Mouse (Mus musculus) lung, embryonic 15.5 days (tissue): ENCODE results near the gene Agxt. TPM values are rescaled to one million over a fixed set of nuclear protein-coding genes. Genes with fewer than 3 reads are reported as not detected.
A peak's percentile ranks its signal among the peaks of the same experiment; 100 is the strongest.

Experiments
- ATAC-seq: fragments of 200-750 bp; cut with Nextera tagmentation; 2 replicates; pipeline ENCODE4 v1.8.0; 2017; ENCODE audit warnings: moderate number of reproducible peaks, borderline replicate concordance; ENCODE audit not compliant: low FRiP score, low TSS enrichment; ENCODE audit errors: extremely low read depth
- H3K27ac ChIP-seq: fragments of 300-500 bp; sonication (generic); 2 replicates; pipeline ENCODE4 v1.5.1; 2015; ENCODE audit warnings: moderate library complexity, mild to moderate bottlenecking, inconsistent platforms
- H3K27me3 ChIP-seq: fragments of 300-500 bp; sonication (generic); 2 replicates; pipeline ENCODE4 v1.6.1; 2015; ENCODE audit warnings: inconsistent platforms
- H3K36me3 ChIP-seq: fragments of 300-500 bp; sonication (generic); 2 replicates; pipeline ENCODE4 v1.6.1; 2015; ENCODE audit warnings: inconsistent platforms
- H3K4me1 ChIP-seq: fragments of 300-500 bp; sonication (generic); 2 replicates; pipeline ENCODE4 v1.6.1; 2015; ENCODE audit warnings: inconsistent platforms
- H3K4me2 ChIP-seq: fragments of 300-500 bp; sonication (generic); 2 replicates; pipeline ENCODE4 v1.6.1; 2015; ENCODE audit warnings: inconsistent platforms, mild to moderate bottlenecking, moderate library complexity
- H3K4me3 ChIP-seq: fragments of 300-500 bp; sonication (generic); 2 replicates; pipeline ENCODE4 v1.5.1; 2015; ENCODE audit warnings: mild to moderate bottlenecking, inconsistent platforms
- H3K9ac ChIP-seq: fragments of 300-500 bp; sonication (generic); 2 replicates; pipeline ENCODE4 v1.6.1; 2015; ENCODE audit warnings: inconsistent platforms
- H3K9me3 ChIP-seq: fragments of 300-500 bp; sonication (generic); 2 replicates; pipeline ENCODE4 v1.6.1; 2016; ENCODE audit warnings: inconsistent platforms
- WGBS: fragments of 180-500 bp; shearing (Covaris S2); methylation state at CpG from one replicate; pipeline ENCODE4 v1.1.7; 2015; 5-methylcytosine and 5-hydroxymethylcytosine counted together
- polyA plus RNA-seq: library from polyadenylated mRNA; unstranded; fragments of >200 nt; fragmentation: Nextera tagmentation; extraction: Ambion mirVana; gene quantifications from 2 replicates; pipeline ENCODE4 v1.2.1, GENCODE M21; 2015

Gene Agxt
- polyA plus RNA-seq, result not detected in 2 replicates

DNA sequence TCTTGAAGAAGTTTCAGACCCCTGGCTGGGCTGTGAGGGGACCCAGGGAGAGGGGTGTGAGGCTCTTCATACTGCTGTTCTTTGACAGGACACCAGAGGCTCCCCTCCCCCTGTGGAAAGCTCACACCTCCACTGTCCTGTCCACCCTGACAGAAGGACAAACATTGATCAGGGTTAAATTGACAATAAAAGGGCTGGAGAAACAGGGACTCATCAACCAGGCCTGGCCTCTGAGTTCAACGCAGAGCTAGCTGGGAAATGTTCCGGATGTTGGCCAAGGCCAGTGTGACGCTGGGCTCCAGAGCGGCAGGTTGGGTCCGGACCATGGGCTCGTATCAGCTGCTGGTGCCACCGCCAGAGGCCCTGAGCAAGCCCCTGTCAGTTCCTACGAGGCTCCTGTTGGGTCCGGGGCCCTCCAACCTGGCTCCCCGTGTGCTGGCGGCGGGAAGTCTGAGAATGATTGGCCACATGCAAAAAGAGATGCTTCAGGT is at the start of gene Agxt:
TSS of gene Agxt (plus strand) at position 205 of the 491 bp plus-strand sequence.
- Histone ChIP-seq H3K4me1 (no peaks in the 10 kb centered on the region), H3K36me3 (no peaks in the 10 kb centered on the region), H3K9ac (no peak within 1 kb of the TSS), H3K4me3 (no peak within 1 kb of the TSS), H3K4me2 (no peak within 1 kb of the TSS), H3K9me3 (no peaks in the 10 kb centered on the region), H3K27ac (no peak within 1 kb of the TSS), H3K27me3 (no peaks in the 10 kb centered on the region)
- 79% methylated on average over 12 of the region's 12 CpGs for WGBS
- no peak for ATAC-seq

DNA sequence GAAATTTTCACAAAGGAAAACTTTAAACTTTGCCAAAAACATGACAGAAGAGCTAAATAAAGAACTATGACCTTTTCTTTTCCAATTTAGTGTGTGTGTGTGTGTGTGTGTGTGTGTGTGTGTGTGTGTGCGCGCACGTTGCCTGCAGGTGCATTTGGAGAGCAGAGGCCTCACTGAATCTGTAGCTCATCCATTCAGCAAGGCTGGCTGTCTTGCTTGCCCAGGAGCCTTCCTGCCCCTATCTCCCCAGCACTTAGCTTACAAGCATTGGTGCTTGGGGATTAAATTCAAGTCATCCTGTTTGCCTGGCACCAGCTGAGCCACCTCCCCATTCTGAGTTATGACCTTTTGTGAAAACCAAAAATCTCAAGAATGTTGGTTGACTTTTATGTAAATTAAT is 42.5 kb upstream of the Agxt start:
- Histone ChIP-seq H3K27ac (no peak overlapping the region), H3K27me3 (no peaks in the 10 kb centered on the region), H3K9ac (no peak overlapping the region), H3K36me3 (no peaks in the 10 kb centered on the region), H3K9me3 (no peaks in the 10 kb centered on the region), H3K4me3 (no peak overlapping the region), H3K4me1 (no peaks in the 10 kb centered on the region), H3K4me2 (no peak overlapping the region)
- 82% methylated on average over 3 of the region's 3 CpGs for WGBS
- ATAC-seq, result no peak

DNA sequence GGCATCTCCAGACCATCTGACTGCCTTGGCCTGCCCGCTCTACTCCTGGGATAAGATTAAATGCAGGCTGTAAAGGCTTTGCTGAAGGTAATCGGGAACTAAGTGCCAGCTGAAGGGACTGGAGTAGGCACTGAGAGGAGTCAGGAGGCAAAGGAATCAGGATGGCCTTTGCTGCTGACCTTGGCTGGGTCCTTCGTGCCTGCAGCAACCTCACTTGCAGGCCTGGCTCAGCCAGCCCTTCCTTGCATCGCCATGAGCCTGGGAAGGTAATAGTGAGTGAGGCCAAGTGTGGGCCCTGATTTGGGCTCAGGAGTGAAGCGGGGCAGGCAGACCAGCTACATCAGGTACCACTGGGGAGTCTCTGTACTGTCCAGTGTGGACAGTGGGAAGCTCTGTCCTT is 36.1 kb upstream of the Agxt start:
- Histone ChIP-seq H3K4me3 (no peak overlapping the region), H3K27me3 (peaks cover 49% of the 10 kb centered on the region), H3K4me2 (no peak overlapping the region), H3K9me3 (no peaks in the 10 kb centered on the region), H3K36me3 (no peaks in the 10 kb centered on the region), H3K9ac (no peak overlapping the region), H3K4me1 (peaks cover 20% of the 10 kb centered on the region), H3K27ac (no peak overlapping the region)
- 81% methylated on average over 5 of the region's 5 CpGs for WGBS
- no peak for ATAC-seq

DNA sequence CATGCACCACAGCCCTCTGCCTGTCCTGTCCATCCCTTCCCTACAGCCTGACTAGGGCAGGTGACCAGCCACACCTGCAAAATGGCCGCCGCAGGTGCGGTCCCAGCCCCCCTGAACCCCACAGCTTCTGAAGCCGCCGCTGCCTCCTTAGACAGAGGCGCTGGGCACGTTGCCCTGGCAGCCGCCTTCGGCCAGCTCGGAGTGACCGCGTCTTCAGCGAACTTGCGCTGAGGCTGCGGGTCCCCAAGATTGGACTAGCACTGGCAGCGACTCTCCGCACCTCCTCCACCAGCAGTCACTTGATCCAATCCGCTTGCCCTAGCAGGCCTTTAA is 34.8 kb upstream of the Agxt start:
- peak overlapping the region; percentile 30 for H3K9ac ChIP-seq
- H3K27ac ChIP-seq, result no peak overlapping the region
- no peaks in the 10 kb centered on the region for H3K36me3 ChIP-seq
- ATAC-seq, result peak; percentile 44; the same call in 1 of the 2 replicates
- peaks cover 52% of the 10 kb centered on the region for H3K27me3 ChIP-seq
- H3K4me3 ChIP-seq, result peak overlapping the region; percentile 46
- H3K4me2 ChIP-seq, result peak overlapping the region; percentile 87
- 3% methylated on average over 18 of the region's 18 CpGs for WGBS
- no peaks in the 10 kb centered on the region for H3K9me3 ChIP-seq
- H3K4me1 ChIP-seq, result peaks cover 20% of the 10 kb centered on the region

DNA sequence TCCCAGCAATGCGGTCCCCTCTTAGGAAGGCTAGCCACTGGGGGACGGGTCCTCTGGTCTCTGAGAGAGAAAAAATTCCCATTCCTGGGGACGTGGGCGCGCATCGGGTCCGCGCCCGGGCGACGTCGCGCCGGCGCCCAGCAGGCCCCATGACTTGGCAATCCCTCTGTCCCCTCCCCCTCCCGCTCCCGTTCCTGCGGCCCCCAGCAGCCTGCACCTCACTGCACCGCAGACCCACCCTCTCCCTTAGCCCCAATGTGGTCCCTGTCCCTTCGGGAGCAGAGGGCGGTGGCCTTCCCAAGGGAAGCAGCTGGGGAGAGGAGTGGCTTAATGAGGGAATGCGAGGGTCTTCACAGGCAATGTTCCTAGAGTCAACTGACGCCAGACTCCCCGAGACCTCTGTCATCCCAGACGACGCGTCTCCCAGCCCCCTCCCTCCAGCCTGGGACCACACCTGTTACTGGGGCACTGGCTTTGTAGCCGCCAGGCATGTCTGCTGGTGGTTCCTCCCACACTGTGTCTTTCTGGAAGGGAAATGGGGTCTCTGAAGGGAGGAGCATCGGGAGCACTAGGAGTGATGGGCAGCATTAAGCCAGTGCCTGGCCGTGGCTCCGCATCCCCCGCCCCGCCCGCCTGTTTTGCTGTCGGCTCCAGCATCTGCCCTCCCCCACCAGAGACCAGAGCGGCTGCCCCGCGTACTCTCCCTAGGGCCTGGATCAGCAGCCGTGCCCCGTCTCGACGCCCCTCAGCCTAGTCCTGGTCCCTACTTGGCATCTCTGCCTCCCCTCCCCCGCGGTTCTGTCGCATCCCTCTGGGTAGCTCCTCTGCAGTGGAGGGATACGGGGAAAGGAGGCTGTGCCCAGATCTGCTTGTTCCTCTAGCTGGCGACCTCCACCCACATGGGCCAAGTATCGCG is 34.2 kb upstream of the Agxt start:
- Histone ChIP-seq H3K9me3 (no peaks in the 10 kb centered on the region), H3K27me3 (peaks cover 52% of the 10 kb centered on the region), H3K4me3 (peak overlapping the region; percentile 46), H3K36me3 (no peaks in the 10 kb centered on the region), H3K4me1 (peaks cover 20% of the 10 kb centered on the region), H3K9ac (peak overlapping the region; percentile 30), H3K27ac (no peak overlapping the region), H3K4me2 (peak overlapping the region; percentile 87)
- WGBS, result under 1% methylated on average over 41 of the region's 49 CpGs
- peak; percentile 47 for ATAC-seq

DNA sequence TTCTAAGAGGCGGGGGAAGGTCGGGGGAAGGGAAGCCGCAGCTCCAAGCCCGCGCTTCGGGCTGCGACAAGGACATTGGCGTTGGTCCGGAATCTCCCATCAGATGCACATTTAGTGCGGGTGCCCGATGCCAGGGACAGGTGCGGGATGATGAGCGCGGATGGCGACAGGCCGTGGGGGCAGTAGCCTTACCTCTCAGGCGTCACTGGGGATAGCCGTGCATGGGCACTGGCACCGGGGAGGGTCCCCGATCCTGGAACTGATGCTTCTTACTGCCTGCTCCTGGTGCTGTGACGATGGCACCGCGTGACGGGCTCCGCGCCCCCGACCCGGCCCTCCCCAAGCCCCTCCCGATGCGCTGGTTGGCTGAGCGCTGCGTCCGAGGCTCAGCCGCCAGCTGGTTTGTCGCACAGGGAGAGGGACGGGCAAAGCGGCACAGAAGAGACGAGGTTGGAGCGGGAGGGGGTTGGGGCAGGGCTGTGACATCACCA is 33.4 kb upstream of the Agxt start, which contains the start of gene Kif1a:
TSS of gene Kif1a (minus strand) at position 381 of the 491 bp plus-strand sequence.
- Histone ChIP-seq H3K4me3 (peak within 1 kb of the TSS; percentile 46), H3K9me3 (no peaks in the 10 kb centered on the region), H3K4me1 (peaks cover 20% of the 10 kb centered on the region), H3K9ac (peak within 1 kb of the TSS; percentile 30), H3K27me3 (peaks cover 52% of the 10 kb centered on the region), H3K4me2 (peak within 1 kb of the TSS; percentile 87), H3K27ac (no peak within 1 kb of the TSS), H3K36me3 (no peaks in the 10 kb centered on the region)
- under 1% methylated on average over 39 of the region's 39 CpGs for WGBS
- peak; percentile 52; the same call in 1 of the 2 replicates for ATAC-seq

DNA sequence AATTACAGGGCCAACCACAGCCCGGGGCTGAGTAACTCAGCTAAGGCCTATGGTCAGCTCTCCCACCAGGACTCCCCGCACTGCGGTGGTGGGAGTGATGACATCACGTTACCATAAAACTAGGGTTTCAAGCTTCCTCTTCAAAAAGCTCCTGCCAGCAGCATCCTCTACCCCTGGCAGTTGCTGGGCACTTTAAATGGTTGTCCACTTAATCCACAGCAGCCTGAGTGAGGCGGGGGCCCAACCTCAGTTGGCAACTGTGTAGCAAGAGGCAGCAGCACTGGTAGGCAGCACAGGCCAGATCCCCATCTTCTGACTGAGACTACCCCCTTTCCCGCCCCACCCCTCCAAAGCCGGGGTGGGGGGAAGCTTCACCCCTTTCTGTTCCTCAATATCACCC is 32.3 kb upstream of the Agxt start:
- Histone ChIP-seq H3K4me3 (no peak overlapping the region), H3K4me1 (peaks cover 20% of the 10 kb centered on the region), H3K9me3 (no peaks in the 10 kb centered on the region), H3K4me2 (no peak overlapping the region), H3K27ac (no peak overlapping the region), H3K9ac (no peak overlapping the region), H3K27me3 (peaks cover 52% of the 10 kb centered on the region), H3K36me3 (no peaks in the 10 kb centered on the region)
- 69% methylated on average over 7 of the region's 7 CpGs for WGBS
- no peak for ATAC-seq

DNA sequence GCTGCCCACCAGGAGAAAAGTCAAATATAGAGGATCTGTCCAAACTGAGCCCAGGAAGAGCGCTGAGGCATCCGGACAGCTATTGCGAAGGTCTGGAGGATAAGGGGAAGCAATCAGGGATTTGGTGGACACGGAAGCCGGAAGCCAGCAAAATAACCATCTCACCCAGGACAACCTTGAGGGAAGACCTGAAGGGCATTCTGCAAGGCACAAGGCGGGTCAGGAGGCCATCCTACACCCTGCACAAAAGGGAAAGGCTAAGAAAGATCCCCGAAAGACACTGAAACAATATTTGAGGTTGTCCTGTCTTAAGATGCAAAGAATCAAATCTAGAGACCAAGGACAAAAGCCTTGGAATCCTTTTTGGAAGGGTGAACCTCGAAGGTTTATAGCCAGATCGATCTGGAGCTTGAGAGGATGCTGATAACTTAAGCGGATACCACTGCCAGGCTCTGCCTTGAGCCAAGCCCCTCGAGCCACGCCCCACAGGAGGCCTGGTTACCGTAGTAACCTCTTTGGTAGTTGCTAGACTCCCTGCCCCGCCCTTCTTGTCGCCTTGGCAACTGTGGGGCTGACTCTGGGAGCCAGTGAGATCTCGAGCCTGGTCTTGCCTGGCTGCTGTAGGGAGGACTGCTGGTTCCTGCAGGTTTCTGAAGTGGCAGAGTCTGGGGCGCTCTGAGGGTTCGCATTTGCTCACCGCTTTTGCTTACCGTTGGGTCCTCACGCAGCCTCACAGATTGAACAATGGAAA is 20.2 kb upstream of the Agxt start:
- peaks cover 7% of the 10 kb centered on the region; the same call in 1 of the 2 replicates for H3K4me1 ChIP-seq
- peak overlapping the region; percentile 55 for H3K4me2 ChIP-seq
- H3K27me3 ChIP-seq, result 0 out of 2 replicates have a peak, but pooled peaks cover 3% of the 10 kb centered on the region
- peak; percentile 90 for ATAC-seq
- no peaks in the 10 kb centered on the region for H3K36me3 ChIP-seq
- no peaks in the 10 kb centered on the region for H3K9me3 ChIP-seq
- peak overlapping the region; percentile 33 for H3K4me3 ChIP-seq
- H3K27ac ChIP-seq, result no peak overlapping the region
- WGBS, result 25% methylated on average over 21 of the region's 21 CpGs
- H3K9ac ChIP-seq, result no peak overlapping the region

DNA sequence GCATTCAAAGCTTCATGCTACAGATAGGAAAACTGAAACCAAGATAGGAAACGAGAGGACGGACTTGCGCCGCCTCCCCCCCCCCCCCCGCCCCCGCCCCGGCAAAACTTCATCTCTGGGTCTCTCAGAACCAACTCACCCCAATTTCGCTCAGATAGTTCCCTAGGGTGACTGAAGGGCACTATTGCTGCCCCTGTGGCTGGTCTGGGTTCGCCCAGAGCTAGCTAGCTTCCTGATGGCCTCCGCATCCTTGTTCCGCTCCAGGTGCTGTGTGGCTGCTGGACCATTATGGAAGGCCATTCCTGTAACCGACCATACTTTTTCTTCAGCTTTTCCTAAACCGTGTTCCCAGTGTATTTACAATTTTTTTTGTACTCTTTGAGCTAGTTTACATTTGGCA is 19.6 kb upstream of the Agxt start:
- H3K27ac ChIP-seq, result no peak overlapping the region
- no peaks in the 10 kb centered on the region for H3K36me3 ChIP-seq
- H3K4me2 ChIP-seq, result peak overlapping the region; percentile 55
- 25% methylated on average over 11 of the region's 13 CpGs for WGBS
- H3K27me3 ChIP-seq, result 0 out of 2 replicates have a peak, but pooled peaks cover 3% of the 10 kb centered on the region
- no peak for ATAC-seq
- peak overlapping the region; percentile 33 for H3K4me3 ChIP-seq
- peaks cover 7% of the 10 kb centered on the region; the same call in 1 of the 2 replicates for H3K4me1 ChIP-seq
- H3K9ac ChIP-seq, result no peak overlapping the region
- no peaks in the 10 kb centered on the region for H3K9me3 ChIP-seq

DNA sequence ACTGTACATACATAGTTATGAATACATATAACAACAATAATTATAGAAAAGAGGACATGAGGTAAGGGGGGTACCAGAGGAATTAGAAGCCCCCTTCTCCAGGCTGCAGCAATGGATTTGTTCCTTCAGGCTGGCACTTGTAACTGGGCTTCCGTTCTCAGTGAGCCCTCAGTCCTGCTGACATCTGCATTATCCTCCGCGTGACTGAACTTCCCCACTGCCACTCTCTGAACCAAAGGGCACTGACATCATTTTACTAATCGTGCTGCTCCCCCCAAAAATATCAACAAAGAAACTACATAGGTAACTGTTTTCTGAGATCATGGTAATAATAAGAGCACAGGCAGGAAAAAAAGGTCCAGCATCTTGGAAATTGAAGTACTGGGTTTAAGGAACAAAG is 16.2 kb upstream of the Agxt start:
- ATAC-seq, result no peak
- 38% methylated on average over 4 of the region's 4 CpGs for WGBS
- no peaks in the 10 kb centered on the region for H3K9me3 ChIP-seq
- 0 out of 2 replicates have a peak, but pooled peaks cover under 1% of the 10 kb centered on the region for H3K27me3 ChIP-seq
- no peak overlapping the region for H3K4me2 ChIP-seq
- no peak overlapping the region for H3K9ac ChIP-seq
- H3K4me1 ChIP-seq, result peaks cover 7% of the 10 kb centered on the region; the same call in 1 of the 2 replicates
- H3K4me3 ChIP-seq, result no peak overlapping the region
- H3K27ac ChIP-seq, result no peak overlapping the region
- no peaks in the 10 kb centered on the region for H3K36me3 ChIP-seq

DNA sequence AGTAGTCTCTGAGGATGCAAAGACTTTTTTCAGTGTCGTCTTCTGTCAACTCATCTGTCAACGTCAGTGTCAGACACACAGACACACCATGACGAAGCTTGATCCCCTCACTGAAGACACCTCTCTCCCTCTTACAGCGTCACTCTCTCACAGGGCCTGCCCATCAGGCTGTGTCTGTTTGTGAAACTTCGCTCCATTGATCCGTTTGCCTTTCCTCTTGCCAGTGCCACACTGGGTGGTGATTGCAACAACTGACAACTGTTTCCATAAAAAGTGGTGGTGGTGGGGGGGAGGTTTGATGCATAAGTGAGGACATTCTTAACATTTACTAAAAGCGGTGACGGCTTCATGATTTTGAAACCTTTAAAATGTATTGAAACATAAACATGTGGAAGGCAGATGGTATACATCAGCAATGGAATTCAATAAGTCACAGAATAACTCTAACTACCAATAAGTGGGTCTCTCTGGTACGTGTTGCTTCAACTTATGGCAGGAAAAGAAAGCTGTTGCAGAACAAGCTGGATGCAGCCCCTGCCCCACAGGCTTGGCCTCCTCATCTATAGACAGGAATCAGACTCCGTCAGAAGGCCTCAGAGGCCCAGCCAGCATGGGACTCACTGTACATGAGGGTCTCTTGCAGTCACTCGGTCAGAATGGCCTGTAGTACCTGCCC is 11.7 kb upstream of the Agxt start:
- H3K9ac ChIP-seq, result no peak overlapping the region
- H3K9me3 ChIP-seq, result no peaks in the 10 kb centered on the region
- no peak overlapping the region for H3K4me3 ChIP-seq
- 59% methylated on average over 11 of the region's 11 CpGs for WGBS
- H3K27me3 ChIP-seq, result no peaks in the 10 kb centered on the region
- no peak overlapping the region for H3K4me2 ChIP-seq
- H3K27ac ChIP-seq, result no peak overlapping the region
- no peaks in the 10 kb centered on the region for H3K36me3 ChIP-seq
- 0 out of 2 replicates have a peak, but pooled peaks cover 6% of the 10 kb centered on the region for H3K4me1 ChIP-seq
- 0 out of 2 replicates have a peak, but pooled peaks have one; percentile 8 for ATAC-seq
